Mouse (Mus musculus) testis, adult 2 months (tissue): Measurements from ENCODE around the gene Ankrd17.

Experiments
- CTCF ChIP-seq: fragments of 200-500 bp; IDR thresholded peaks from 2 replicates; pipeline ENCODE4 v1.5.1; 2012; ENCODE audit warnings: low read depth, mild to moderate bottlenecking, inconsistent platforms, low read length, moderate library complexity; ENCODE audit not compliant: control insufficient read depth, insufficient read depth, insufficient replicate concordance
- POLR2A ChIP-seq: fragments of 200-500 bp; IDR thresholded peaks from 2 replicates; pipeline ENCODE4 v1.6.1; 2012; ENCODE audit warnings: low read depth, mild to moderate bottlenecking, inconsistent platforms, low read length, moderate library complexity; ENCODE audit not compliant: control insufficient read depth

DNA sequence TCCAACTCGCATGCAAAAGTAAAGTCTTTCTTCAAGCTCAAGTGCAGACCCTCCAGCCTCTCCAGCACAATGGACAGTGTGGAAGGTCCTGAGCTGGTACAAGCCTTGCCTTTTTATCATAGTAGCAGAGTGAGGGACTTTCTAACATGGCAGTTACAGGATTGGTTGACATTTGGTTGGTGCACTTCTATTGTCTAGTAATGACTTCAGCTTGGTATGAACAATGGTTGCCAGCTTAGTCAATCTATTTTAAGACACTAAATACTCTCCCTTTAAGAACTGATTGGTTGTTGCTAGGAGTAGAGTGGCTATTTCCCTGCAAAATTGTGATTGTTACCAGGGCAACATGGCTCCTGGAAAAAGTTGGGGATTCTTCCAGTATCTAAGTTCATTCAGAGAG lies 188.3 kb downstream of the Ankrd17 start:
- TF ChIP-seq CTCF, result no peak
- TF ChIP-seq POLR2A, result no peak
